Mouse (Mus musculus) lung, postnatal 0 days (tissue): ENCODE data around the gene Kcnj1. TPM values are rescaled to one million over a fixed set of nuclear protein-coding genes. Genes with fewer than 3 reads are reported as not detected.

Source experiments
- ATAC-seq: fragments of 200-750 bp; cut with Nextera tagmentation; 2 replicates; pipeline ENCODE4 v1.8.0; 2017; ENCODE audit warnings: moderate library complexity
- DNase-seq: peaks from one replicate; pipeline ENCODE4 v3.0.0-alpha.2; 2016; ENCODE audit warnings: low spot score
- H3K27ac ChIP-seq: fragments of 300-500 bp; sonication (generic); 2 replicates; pipeline ENCODE4 v1.5.1; 2014; ENCODE audit warnings: antibody characterized with exemption, mild to moderate bottlenecking, low read length, mixed read lengths
- H3K27me3 ChIP-seq: fragments of 300-500 bp; sonication (generic); replicated peaks from 2 replicates; pipeline ENCODE4 v1.6.1; 2014; ENCODE audit warnings: low read length, mixed read lengths; ENCODE audit not compliant: insufficient read depth
- H3K36me3 ChIP-seq: fragments of 300-500 bp; sonication (generic); 2 replicates; pipeline ENCODE4 v1.6.1; 2014; ENCODE audit warnings: low read length, mixed read lengths; ENCODE audit not compliant: insufficient read depth
- H3K4me1 ChIP-seq: fragments of 300-500 bp; sonication (generic); 2 replicates; pipeline ENCODE4 v1.6.1; 2014; ENCODE audit warnings: antibody characterized with exemption, low read depth, low read length, mixed read lengths; ENCODE audit not compliant: insufficient read depth
- H3K4me2 ChIP-seq: fragments of 300-500 bp; sonication (generic); replicated peaks from 2 replicates; pipeline ENCODE4 v1.6.1; 2014; ENCODE audit warnings: low read depth, mild to moderate bottlenecking, low read length, moderate library complexity, mixed read lengths
- H3K4me3 ChIP-seq: fragments of 300-500 bp; sonication (generic); 2 replicates; pipeline ENCODE4 v1.5.1; 2014; ENCODE audit warnings: low read depth, low read length
- H3K9ac ChIP-seq: fragments of 300-500 bp; sonication (generic); replicated peaks from 2 replicates; pipeline ENCODE4 v1.6.1; 2014; ENCODE audit warnings: low read depth, mild to moderate bottlenecking
- H3K9me3 ChIP-seq: fragments of 300-500 bp; sonication (generic); 2 replicates; pipeline ENCODE4 v1.6.1; 2016; ENCODE audit warnings: low read length, mixed read lengths
- CTCF ChIP-seq: IDR thresholded peaks from 2 replicates; pipeline ENCODE4 v1.5.1; 2016; ENCODE audit warnings: antibody characterized with exemption, mild to moderate bottlenecking
- EP300 ChIP-seq: IDR thresholded peaks from 2 replicates; pipeline ENCODE4 v1.6.1; 2016; ENCODE audit warnings: antibody characterized with exemption, mild to moderate bottlenecking, control low read depth
- WGBS: fragments of 180-500 bp; shearing (Covaris S2); extraction: QIAGEN DNeasy Blood & Tissue Kit; methylation state at CpG from one replicate; pipeline ENCODE4 v1.1.7; 2014; 5-methylcytosine and 5-hydroxymethylcytosine counted together
- polyA plus RNA-seq: library from polyadenylated mRNA; unstranded; fragments of >200 nt; fragmentation: Nextera tagmentation; extraction: Ambion mirVana; gene quantifications from 2 replicates; pipeline ENCODE4 v1.2.1, GENCODE M21; 2015

Kcnj1 gene
- polyA plus RNA-seq, 1 experiment from 2014 or later, result not detected

DNA sequence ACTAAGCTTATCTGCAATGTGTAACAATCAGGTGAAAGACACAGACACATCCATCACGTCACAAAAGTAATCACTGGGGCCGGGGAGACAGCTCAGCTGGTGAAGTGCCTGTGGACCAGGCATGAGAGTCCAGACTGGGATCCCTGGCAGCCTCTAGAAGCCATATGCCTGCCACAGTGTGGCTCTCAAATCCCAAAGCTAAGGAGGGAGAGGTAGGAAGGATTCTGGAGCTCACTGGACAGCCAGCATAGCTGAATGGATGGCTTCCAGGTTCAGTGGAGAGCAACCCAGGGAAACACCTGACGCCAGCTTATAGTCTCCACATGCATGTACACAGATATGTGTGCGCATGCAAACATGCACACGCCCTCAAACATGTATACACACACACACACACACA lies 76.5 kb downstream of the Kcnj1 start:
- TF ChIP-seq CTCF (no peak), EP300 (no peak)
- no peak for DNase-seq
- H3K4me1 ChIP-seq, result no peaks in the 10 kb centered on the region
- H3K4me3 ChIP-seq, result no peak overlapping the region
- no peak overlapping the region for H3K9ac ChIP-seq
- WGBS, result 81% methylated on average over 5 of the region's 5 CpGs
- no peak for ATAC-seq
- no peaks in the 10 kb centered on the region for H3K27me3 ChIP-seq
- H3K4me2 ChIP-seq, result no peak overlapping the region
- no peaks in the 10 kb centered on the region for H3K9me3 ChIP-seq
- no peaks in the 10 kb centered on the region for H3K36me3 ChIP-seq
- H3K27ac ChIP-seq, result no peak overlapping the region

Other genes with a start within 250 kb of the Kcnj1 start
- 0.63 and 0.86 TPM in 2 replicates for gene Kcnj5, start 28.1 kb upstream of the Kcnj1 start, polyA plus RNA-seq
- 21.1 and 21.4 TPM in 2 replicates for gene Fli1, start 170.4 kb downstream of the Kcnj1 start, polyA plus RNA-seq